31 mouse cellular contexts compared by ENCODE assay signal in the genomic region with DNA sequence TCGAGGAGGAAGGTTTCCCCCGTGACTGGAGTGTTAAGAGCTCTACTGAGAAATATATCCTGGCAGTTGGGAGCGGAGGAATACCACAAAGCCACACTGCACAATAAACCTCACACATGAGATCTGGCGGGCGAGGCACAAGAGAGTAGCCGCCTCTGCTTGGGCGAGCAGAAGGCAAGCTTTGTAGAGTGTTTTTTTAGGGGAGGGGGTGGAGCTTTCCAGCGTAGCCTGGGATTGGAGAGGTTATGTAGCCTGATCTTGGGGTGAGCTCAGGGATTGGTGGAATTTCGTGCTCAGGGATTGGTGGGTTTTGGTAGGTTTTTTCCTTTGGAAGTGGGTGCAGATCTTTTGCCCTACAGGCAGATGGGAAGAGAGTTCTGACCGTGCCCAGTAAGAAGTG. TPM values are rescaled to one million over a fixed set of nuclear protein-coding genes. Genes with fewer than 3 reads are reported as not detected.
A peak's percentile ranks its signal among the peaks of the same experiment; 100 is the strongest.
DNase-seq lines count a peak whose midpoint lies in the region; ATAC-seq lines count a peak whose summit lies in the region.
"Had no signal": no experiment of that assay in that cellular context is flagged by ENCODE, and none has a peak within 500 bp of the region (broad histone marks: within the 10 kb centered on the region; RNA-seq: fewer than 3 reads in every experiment).

No protein-coding gene starts in this region.

- peak; percentile 47 for ATAC-seq in frontal cortex, adult (ENCODE audit: low TSS enrichment)
- ATAC-seq in limb, embryonic 12.5 days (ENCODE audit: insufficient number of reproducible peaks, insufficient read depth, low FRiP score, low TSS enrichment, low read depth), result 0 out of 2 replicates have a peak, but pooled peaks have one; percentile 9
- no peak for ATAC-seq in liver, embryonic 13.5 days (ENCODE audit: low read depth)
- ATAC-seq: activated CD4-positive, CD25-positive, alpha-beta regulatory T cell, adult 4 months; forebrain, postnatal 0 days; lung, postnatal 0 days; Patski had no signal

- 77% methylated on average over 10 of the region's 10 CpGs for WGBS in limb, embryonic 12.5 days
- WGBS in limb, embryonic 10.5 days, result 94% methylated on average over 10 of the region's 10 CpGs
- 78% methylated on average over 10 of the region's 10 CpGs for WGBS in liver, embryonic 13.5 days (ENCODE audit: insufficient replicate concordance)

- no peaks in the 10 kb centered on the region for H3K36me3 ChIP-seq in limb, embryonic 12.5 days
- no peaks in the 10 kb centered on the region for H3K36me3 ChIP-seq in limb, embryonic 10.5 days
- no peaks in the 10 kb centered on the region for H3K36me3 ChIP-seq in liver, embryonic 13.5 days
- H3K36me3 ChIP-seq: forebrain, embryonic 10.5 days; G1E; hindbrain, embryonic 12.5 days; kidney, embryonic 15.5 days; neural tube, embryonic 15.5 days; stomach, embryonic 15.5 days had no signal

- H3K27me3 ChIP-seq in limb, embryonic 12.5 days, result no peaks in the 10 kb centered on the region
- no peaks in the 10 kb centered on the region for H3K27me3 ChIP-seq in limb, embryonic 10.5 days (ENCODE audit: low read depth, poor library complexity, severe bottlenecking)
- no peaks in the 10 kb centered on the region for H3K27me3 ChIP-seq in liver, embryonic 13.5 days
- H3K27me3 ChIP-seq: hindbrain, embryonic 12.5 days; kidney, embryonic 15.5 days; neural tube, embryonic 15.5 days; Patski; stomach, embryonic 15.5 days had no signal

- no peak overlapping the region for H3K9ac ChIP-seq in limb, embryonic 12.5 days (replicated peaks)
- H3K9ac ChIP-seq in liver, embryonic 13.5 days, result no peak overlapping the region
- H3K9ac ChIP-seq: forebrain, postnatal 0 days; hindbrain, embryonic 12.5 days; kidney, embryonic 15.5 days; neural tube, embryonic 15.5 days; stomach, embryonic 15.5 days had no signal

- peaks cover 46% of the 10 kb centered on the region for H3K4me1 ChIP-seq in limb, embryonic 12.5 days (replicated peaks)
- peaks cover 25% of the 10 kb centered on the region for H3K4me1 ChIP-seq in limb, embryonic 10.5 days
- H3K4me1 ChIP-seq in liver, embryonic 13.5 days (replicated peaks), result peaks cover 87% of the 10 kb centered on the region

- no peaks in the 10 kb centered on the region for H3K9me3 ChIP-seq in limb, embryonic 12.5 days
- H3K9me3 ChIP-seq in limb, embryonic 10.5 days (replicated peaks), result no peaks in the 10 kb centered on the region
- H3K9me3 ChIP-seq in liver, embryonic 13.5 days (replicated peaks), result no peaks in the 10 kb centered on the region
- H3K9me3 ChIP-seq: forebrain, embryonic 10.5 days; G1E; hindbrain, embryonic 12.5 days; kidney, embryonic 15.5 days; neural tube, embryonic 15.5 days; stomach, embryonic 15.5 days had no signal

- no peak overlapping the region for H3K4me2 ChIP-seq in limb, embryonic 12.5 days
- H3K4me2 ChIP-seq in liver, embryonic 13.5 days, result no peak overlapping the region
- H3K4me2 ChIP-seq: hindbrain, embryonic 12.5 days; kidney, embryonic 15.5 days; midbrain, embryonic 11.5 days; neural tube, embryonic 15.5 days; stomach, embryonic 15.5 days had no signal

- no peak overlapping the region for H3K4me3 ChIP-seq in limb, embryonic 12.5 days (replicated peaks)
- H3K4me3 ChIP-seq in limb, embryonic 10.5 days, result no peak overlapping the region
- no peak overlapping the region for H3K4me3 ChIP-seq in liver, embryonic 13.5 days (replicated peaks)
- H3K4me3 ChIP-seq: forebrain, embryonic 10.5 days; hindbrain, embryonic 12.5 days; kidney, embryonic 15.5 days; neural tube, embryonic 15.5 days; stomach, embryonic 15.5 days had no signal

- H3K27ac ChIP-seq in limb, embryonic 12.5 days, result no peak overlapping the region
- no peak overlapping the region for H3K27ac ChIP-seq in limb, embryonic 10.5 days
- peak overlapping the region; percentile 96 for H3K27ac ChIP-seq in liver, embryonic 13.5 days
- H3K27ac ChIP-seq: forebrain, embryonic 10.5 days; hindbrain, embryonic 12.5 days; neural tube, embryonic 15.5 days; stomach, embryonic 15.5 days had no signal

- no peak for DNase-seq in frontal cortex, postnatal 36 days (ENCODE audit: low spot score in 2 of 2)
- DNase-seq in limb, embryonic 10.5 days (ENCODE audit: low spot score), result no peak
- peak; percentile 90 for DNase-seq in R1 (ENCODE audit: low read depth, low spot score)
- DNase-seq in liver, embryonic 13.5 days, result no peak
- DNase-seq in gastrocnemius, adult 18-20 months (ENCODE audit: low spot score), result no peak
- DNase-seq in frontal cortex, postnatal 10 days (ENCODE audit: low spot score in 2 of 2), result no peak
- DNase-seq: adrenal gland, adult 8-10 months; cerebellum, adult 11-12 months; cerebellum, postnatal 10 days; forebrain, postnatal 0 days; gastrocnemius, postnatal 10 days; kidney, adult 11 months; kidney, postnatal 4 days; layer of hippocampus, adult 9-11 months; right cerebral cortex, adult 18-20 months; right cerebral cortex, postnatal 4 days had no signal

RNA-seq across cellular contexts. Expression of gene Glrp1, which starts 19.7 kb away (rescaled TPM):
- polyA plus RNA-seq in limb, embryonic 12.5 days (2016; fragmentation: Nextera tagmentation; extraction: Ambion mirVana), result not detected in 2 replicates
- polyA plus RNA-seq in limb, embryonic 10.5 days (2016; fragmentation: Nextera tagmentation; extraction: Ambion mirVana), result not detected in 2 replicates
- 0.09 and 0.17 TPM in 2 replicates for polyA plus RNA-seq in liver, embryonic 13.5 days (2015; fragmentation: Nextera tagmentation; extraction: Ambion mirVana)
- not detected for total RNA-seq in gastrocnemius, adult 18-20 months (2021)
- total RNA-seq: adrenal gland, adult 8-10 months; gastrocnemius, postnatal 10 days; left cerebral cortex, adult 18-20 months; left cerebral cortex, postnatal 36 days had no signal
- polyA plus RNA-seq: activated CD4-positive, CD25-positive, alpha-beta regulatory T cell, adult 4 months; embryonic facial prominence, embryonic 11.5 days; forebrain, embryonic 10.5 days; G1E; hindbrain, embryonic 12.5 days; kidney, embryonic 15.5 days; midbrain, embryonic 11.5 days; neural tube, embryonic 15.5 days; Patski; stomach, embryonic 15.5 days had no signal
